Mouse (Mus musculus) heart, adult 2 months (tissue): ENCODE data around the gene Slc25a12. TPM values are rescaled to one million over a fixed set of nuclear protein-coding genes. Genes with fewer than 3 reads are reported as not detected.

Experiments
- DNase-seq, 2 experiments: peaks; one replicate each; pipeline ENCODE4 v3.0.0; 2021
- H3K27ac ChIP-seq: fragments of 200-600 bp; 2 replicates; pipeline ENCODE4 v1.8.1; 2022
- H3K27me3 ChIP-seq: fragments of 200-500 bp; 2 replicates; pipeline ENCODE4 v1.6.1; 2012; ENCODE audit warnings: mild to moderate bottlenecking, low read length, inconsistent platforms, mixed read lengths; ENCODE audit not compliant: control insufficient read depth, insufficient read depth
- H3K36me3 ChIP-seq: fragments of 200-500 bp; 2 replicates; pipeline ENCODE4 v1.6.1; 2012; ENCODE audit warnings: low read length, inconsistent platforms; ENCODE audit not compliant: control insufficient read depth, insufficient read depth
- H3K4me1 ChIP-seq: fragments of 200-500 bp; 2 replicates; pipeline ENCODE4 v1.6.1; 2011; ENCODE audit warnings: low read length; ENCODE audit not compliant: control insufficient read depth, insufficient read depth
- H3K4me3 ChIP-seq: fragments of 200-600 bp; 2 replicates; pipeline ENCODE4 v1.8.1; 2022
- H3K79me2 ChIP-seq: fragments of 200-500 bp; replicated peaks from 2 replicates; pipeline ENCODE4 v1.6.1; 2012; ENCODE audit warnings: mild to moderate bottlenecking, inconsistent platforms, low read length, moderate library complexity, mixed read lengths; ENCODE audit not compliant: control insufficient read depth, insufficient read depth
- H3K9ac ChIP-seq: fragments of 200-500 bp; 2 replicates; pipeline ENCODE4 v1.6.1; 2012; ENCODE audit warnings: low read depth, mild to moderate bottlenecking, control low read depth, inconsistent platforms, low read length, mixed read lengths
- CTCF ChIP-seq: fragments of 200-600 bp; IDR thresholded peaks from 2 replicates; pipeline ENCODE4 v1.8.1; 2022; ENCODE audit warnings: antibody characterized with exemption, mild to moderate bottlenecking, moderate library complexity
- EP300 ChIP-seq: fragments of 200-500 bp; IDR thresholded peaks from 2 replicates; pipeline ENCODE4 v1.6.1; 2011; ENCODE audit warnings: low read depth, low read length, control low read depth; ENCODE audit not compliant: insufficient read depth
- POLR2A ChIP-seq: fragments of 200-500 bp; IDR thresholded peaks from 2 replicates; pipeline ENCODE4 v1.6.1; 2011; ENCODE audit warnings: mild to moderate bottlenecking, low read depth, low read length, control low read depth; ENCODE audit not compliant: insufficient read depth
- WGBS: fragments of 180-500 bp; shearing (Covaris S2); methylation state at CpG from one replicate; pipeline ENCODE4 v1.1.7; 2018; 5-methylcytosine and 5-hydroxymethylcytosine counted together
- intact Hi-C: fragments of 180-260 bp; cut with DNase I; formaldehyde crosslinking; loops from one replicate; pipeline ENCODE4 v1.15.1; 2025
- polyA plus RNA-seq: library from polyadenylated mRNA; depleted of rRNA; stranded (reverse); fragments of >200 nt; gene quantifications from 2 replicates; pipeline ENCODE4 v1.2.3, GENCODE M21; 2012
- total RNA-seq, 2 experiments: library from RNA; stranded (reverse); gene quantifications; 2 replicates each; pipeline ENCODE4 v1.2.3; 2021

The Slc25a12 gene
- total and polyA plus RNA-seq, 3 experiments: 154 to 252 (median 228) TPM

GRCm38 (mm10) chr2:71347160-71347559, 20.4 kb downstream of the Slc25a12 start:
- TF ChIP-seq EP300 (no peak), CTCF (no peak), POLR2A (no peak)
- Histone ChIP-seq H3K27ac (no peak overlapping the region), H3K27me3 (no peaks in the 10 kb centered on the region), H3K9ac (no peak overlapping the region), H3K4me1 (peaks cover 4% of the 10 kb centered on the region; the same call in 1 of the 2 replicates), H3K4me3 (no peak overlapping the region), H3K79me2 (no peaks in the 10 kb centered on the region), H3K36me3 (peaks cover 8% of the 10 kb centered on the region)
- no peak for DNase-seq
- WGBS: 92% methylated on average over 10 of the region's 10 CpGs
- intact Hi-C loops: no loop called here

GRCm38 (mm10) chr2:71343884-71344640, 23.5 kb downstream of the Slc25a12 start:
- Histone ChIP-seq H3K27ac (no peak overlapping the region), H3K27me3 (no peaks in the 10 kb centered on the region), H3K9ac (no peak overlapping the region), H3K79me2 (no peaks in the 10 kb centered on the region), H3K4me1 (peaks cover 2% of the 10 kb centered on the region; the same call in 1 of the 2 replicates), H3K4me3 (no peak overlapping the region), H3K36me3 (peaks cover 22% of the 10 kb centered on the region)
- TF ChIP-seq POLR2A: no peak
- TF ChIP-seq EP300: no peak
- TF ChIP-seq CTCF: peak; percentile 47
- intact Hi-C loops: no loop called here
- no peak for DNase-seq
- WGBS: 86% methylated on average over 10 of the region's 10 CpGs

- H3K36me3 ChIP-seq: peaks cover 20% of the 10 kb centered on the region
- H3K27me3 ChIP-seq: no peaks in the 10 kb centered on the region
- intact Hi-C loops: loop anchor here (2.0 kb wide), 1 partner anchor 27 kb away; the partner anchor contains the start of gene Slc25a12
- H3K79me2 ChIP-seq: no peaks in the 10 kb centered on the region
- H3K9ac ChIP-seq: no peak overlapping the region
- peaks cover 2% of the 10 kb centered on the region; the same call in 1 of the 2 replicates for H3K4me1 ChIP-seq
- 56% methylated on average over 5 of the region's 5 CpGs for WGBS
- H3K4me3 ChIP-seq: no peak overlapping the region
- peak overlapping the region; percentile 15 for H3K27ac ChIP-seq
- no peak for DNase-seq
- TF ChIP-seq CTCF (no peak), EP300 (no peak), POLR2A (no peak)
Measured at GRCm38 (mm10) chr2:71340126-71340525, 27.4 kb downstream of the Slc25a12 start.

GRCm38 (mm10) chr2:71338145-71338796, 29.3 kb downstream of the Slc25a12 start:
- DNase-seq: peak in 1 of 2 experiments; percentile 25
- intact Hi-C loops: no loop called here
- Histone ChIP-seq H3K4me1 (peaks cover 2% of the 10 kb centered on the region; the same call in 1 of the 2 replicates), H3K27ac (no peak overlapping the region), H3K79me2 (no peaks in the 10 kb centered on the region), H3K36me3 (peaks cover 20% of the 10 kb centered on the region), H3K9ac (no peak overlapping the region), H3K4me3 (no peak overlapping the region), H3K27me3 (no peaks in the 10 kb centered on the region)
- TF ChIP-seq EP300 (no peak), CTCF (no peak), POLR2A (no peak)
- WGBS: 77% methylated on average over 12 of the region's 12 CpGs

- Histone ChIP-seq H3K36me3 (peaks cover 12% of the 10 kb centered on the region), H3K4me3 (no peak overlapping the region), H3K79me2 (no peaks in the 10 kb centered on the region), H3K27me3 (no peaks in the 10 kb centered on the region), H3K9ac (no peak overlapping the region), H3K27ac (no peak overlapping the region), H3K4me1 (peaks cover 2% of the 10 kb centered on the region; the same call in 1 of the 2 replicates)
- intact Hi-C loops: no loop called here
- TF ChIP-seq POLR2A (no peak), EP300 (no peak), CTCF (no peak)
- 89% methylated on average over 6 of the region's 6 CpGs for WGBS
- no peak for DNase-seq
Measured at GRCm38 (mm10) chr2:71336631-71337030, 30.9 kb downstream of the Slc25a12 start.

GRCm38 (mm10) chr2:71336209-71336608, 31.3 kb downstream of the Slc25a12 start:
- Histone ChIP-seq H3K9ac (no peak overlapping the region), H3K4me1 (peaks cover 2% of the 10 kb centered on the region; the same call in 1 of the 2 replicates), H3K36me3 (peaks cover 9% of the 10 kb centered on the region), H3K27ac (no peak overlapping the region), H3K27me3 (no peaks in the 10 kb centered on the region), H3K79me2 (no peaks in the 10 kb centered on the region), H3K4me3 (no peak overlapping the region)
- no peak for DNase-seq
- no peak for TF ChIP-seq POLR2A
- no peak for TF ChIP-seq EP300
- TF ChIP-seq CTCF: no peak
- intact Hi-C loops: no loop called here
- 90% methylated on average over 5 of the region's 6 CpGs for WGBS
